Mouse (Mus musculus): ENCODE data around the gene Pgs1. TPM values are rescaled to one million over a fixed set of nuclear protein-coding genes. Genes with fewer than 3 reads are reported as not detected.

The Pgs1 gene
- total RNA-seq, 2 experiments from 2014 or later, result 18.7 to 27.2 TPM

- ATAC-seq (ENCODE audit: poor library complexity, severe bottlenecking), result no peak
Measured at GRCm38 (mm10) chr11:117962228-117963067, 23.6 kb upstream of the Pgs1 start.

DNA sequence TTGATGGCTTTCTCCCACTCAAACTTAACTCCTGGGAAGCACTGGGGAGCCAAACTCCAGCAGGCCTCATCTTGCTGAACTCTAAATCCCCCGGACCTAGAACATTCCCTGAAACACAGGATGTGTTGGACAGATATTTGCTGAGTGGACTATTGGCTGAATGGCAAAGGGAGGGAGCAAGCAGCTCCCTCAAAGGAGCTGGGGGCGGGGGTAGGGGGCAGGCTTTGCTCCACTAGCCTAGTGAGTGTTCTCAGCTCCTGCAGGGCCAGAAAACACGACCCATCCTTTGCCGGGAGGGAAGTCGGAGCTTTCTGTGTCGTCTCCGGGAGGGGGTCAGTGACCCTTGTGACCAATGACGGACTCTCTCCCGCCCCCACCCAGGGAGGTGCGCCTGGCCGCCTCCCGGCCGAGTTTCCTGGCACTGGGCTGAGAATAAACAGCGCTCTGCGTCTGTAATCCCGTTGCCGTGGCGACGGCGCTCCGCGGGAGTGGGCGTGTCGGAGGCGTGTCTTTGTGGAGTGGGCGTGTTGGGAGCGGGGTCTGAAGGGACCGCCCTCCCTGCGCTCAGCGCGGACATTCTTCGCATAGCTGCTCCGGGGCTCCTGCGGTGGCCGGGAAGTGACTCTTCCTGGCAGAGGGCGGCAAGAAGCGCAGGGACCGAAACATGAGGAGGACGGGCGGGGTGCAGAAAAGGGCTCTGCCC is 22.9 kb upstream of the Pgs1 start:
- ATAC-seq (ENCODE audit: poor library complexity, severe bottlenecking), result peak; percentile 87

DNA sequence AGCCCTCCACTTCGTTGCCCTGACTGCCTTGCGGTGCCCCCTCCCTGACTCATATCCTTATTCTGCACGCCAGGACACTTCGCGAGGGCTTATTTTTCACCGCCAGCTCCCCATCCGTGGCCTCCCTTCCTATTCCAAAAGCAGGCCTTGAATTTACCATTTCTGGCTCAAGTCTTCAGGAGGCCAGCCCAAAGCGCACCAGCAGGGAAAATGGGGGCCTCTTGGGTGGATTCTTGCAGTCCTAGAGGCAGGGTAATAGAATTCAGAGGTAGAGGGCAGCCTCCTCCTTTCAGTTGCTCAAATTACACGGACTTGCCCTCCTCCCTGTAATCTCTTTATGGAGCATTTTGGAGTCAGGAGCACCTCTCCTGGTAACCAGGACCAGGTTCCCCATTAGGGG is 22.2 kb upstream of the Pgs1 start:
- ATAC-seq (ENCODE audit: poor library complexity, severe bottlenecking), result no peak; the same call in 1 of the 2 replicates

DNA sequence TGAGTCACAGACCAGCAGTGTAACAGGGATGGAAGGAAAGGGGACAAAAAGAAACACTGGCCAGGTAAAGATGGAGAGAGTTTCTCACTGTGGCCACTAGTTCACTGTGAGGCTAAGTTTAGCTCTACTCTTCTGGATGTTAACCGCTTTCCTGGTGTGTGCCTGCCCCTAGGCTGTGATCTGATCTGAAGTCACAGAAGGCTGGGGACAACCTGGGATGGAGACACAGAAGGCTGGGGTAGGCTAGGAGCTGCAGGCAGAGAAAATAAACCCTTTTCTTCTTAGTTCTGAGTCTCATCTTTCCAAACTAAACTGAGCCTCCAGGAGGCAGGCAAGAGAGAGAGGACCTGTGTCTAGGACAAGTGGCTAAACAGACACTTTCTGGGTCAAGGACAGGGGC is 21.8 kb upstream of the Pgs1 start:
- ATAC-seq (ENCODE audit: poor library complexity, severe bottlenecking), result no peak

- ATAC-seq (ENCODE audit: poor library complexity, severe bottlenecking), result no peak
Measured at GRCm38 (mm10) chr11:117965052-117965451, 21.0 kb upstream of the Pgs1 start.

GRCm38 (mm10) chr11:117965561-117965981 is 20.5 kb upstream of the Pgs1 start:
- ATAC-seq (ENCODE audit: poor library complexity, severe bottlenecking), result no peak

- ATAC-seq (ENCODE audit: poor library complexity, severe bottlenecking), result no peak
Measured at GRCm38 (mm10) chr11:117966506-117967100, 19.5 kb upstream of the Pgs1 start.

GRCm38 (mm10) chr11:117967249-117968015 is 18.7 kb upstream of the Pgs1 start:
- ATAC-seq (ENCODE audit: poor library complexity, severe bottlenecking), result no peak

DNA sequence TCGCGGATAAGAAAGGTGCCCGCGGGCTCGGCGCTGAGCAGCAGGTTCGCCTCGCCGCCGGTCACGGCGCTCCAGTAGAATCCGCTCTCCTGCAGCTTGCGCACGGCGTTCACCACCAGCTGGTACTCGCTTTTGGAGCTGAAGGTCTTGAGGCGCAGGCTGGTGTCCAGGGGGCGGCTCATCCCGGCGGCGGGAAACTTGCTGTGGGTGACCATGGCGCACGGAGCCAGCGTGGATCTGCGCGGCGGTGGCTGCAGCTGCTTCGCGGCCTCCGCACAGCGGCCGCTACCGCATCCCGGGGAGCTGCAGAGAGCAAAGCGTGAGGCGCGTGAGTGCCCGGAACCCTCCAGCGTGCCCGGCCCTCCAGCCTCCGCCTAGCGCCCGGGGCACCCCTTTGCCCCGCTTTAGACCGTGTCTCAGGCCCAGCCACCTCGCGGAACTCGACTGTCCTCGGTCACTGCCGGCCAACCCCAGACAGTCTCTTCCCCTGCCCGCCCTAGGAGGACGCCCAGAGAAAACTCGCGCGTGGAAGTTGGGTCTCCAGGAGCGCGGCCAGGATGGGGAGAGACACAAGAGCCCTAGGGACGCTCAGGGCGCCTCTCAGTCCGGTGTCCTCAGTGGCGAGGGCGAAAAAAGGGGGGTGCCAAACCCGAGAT is 17.9 kb upstream of the Pgs1 start:
- ATAC-seq (ENCODE audit: poor library complexity, severe bottlenecking), result no peak

- no peak for ATAC-seq (ENCODE audit: poor library complexity, severe bottlenecking)
Measured at GRCm38 (mm10) chr11:117968716-117969099, 17.4 kb upstream of the Pgs1 start.

DNA sequence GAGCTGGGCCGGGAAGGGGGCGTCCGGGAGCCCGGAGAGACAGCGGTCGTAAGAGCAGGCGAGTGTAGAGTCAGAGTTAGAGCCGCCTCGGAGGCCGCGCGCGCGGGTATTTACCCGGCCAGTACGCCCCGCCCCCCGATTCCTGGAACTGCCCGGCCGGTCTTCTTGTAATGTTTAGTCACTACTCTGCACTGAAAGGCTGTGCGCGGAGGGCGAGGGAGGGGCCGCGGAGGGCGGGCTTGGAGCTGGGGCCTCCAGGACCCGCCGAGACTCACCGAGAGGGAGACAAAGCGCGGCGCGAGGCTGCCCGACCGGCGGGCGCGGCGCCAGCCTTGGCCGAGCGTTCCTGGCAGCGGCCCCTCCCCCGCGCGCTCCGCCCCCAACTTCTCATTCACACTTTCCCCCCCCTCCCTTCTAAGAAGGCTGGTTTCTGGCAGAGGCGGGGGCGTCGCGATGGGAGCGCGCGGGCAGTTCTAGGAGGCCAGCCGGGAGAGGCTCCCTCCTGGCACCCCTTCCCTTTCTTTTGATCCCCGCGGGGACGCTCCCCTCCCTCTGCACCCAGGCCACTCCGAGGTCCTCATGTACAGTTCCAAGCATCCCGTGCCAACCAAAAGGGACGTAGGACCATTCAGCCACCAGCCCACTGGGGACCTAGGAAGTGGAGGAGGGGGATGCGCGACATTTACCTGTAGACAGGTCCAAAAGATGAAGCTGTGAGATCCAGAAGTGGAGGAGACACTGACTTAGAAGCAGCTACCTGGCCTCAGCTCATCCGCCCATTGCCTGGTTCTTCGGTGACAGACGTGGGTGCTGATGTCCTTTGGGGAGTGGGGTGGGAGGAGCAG is 16.8 kb upstream of the Pgs1 start:
- peak; percentile 71 for ATAC-seq (ENCODE audit: poor library complexity, severe bottlenecking)

DNA sequence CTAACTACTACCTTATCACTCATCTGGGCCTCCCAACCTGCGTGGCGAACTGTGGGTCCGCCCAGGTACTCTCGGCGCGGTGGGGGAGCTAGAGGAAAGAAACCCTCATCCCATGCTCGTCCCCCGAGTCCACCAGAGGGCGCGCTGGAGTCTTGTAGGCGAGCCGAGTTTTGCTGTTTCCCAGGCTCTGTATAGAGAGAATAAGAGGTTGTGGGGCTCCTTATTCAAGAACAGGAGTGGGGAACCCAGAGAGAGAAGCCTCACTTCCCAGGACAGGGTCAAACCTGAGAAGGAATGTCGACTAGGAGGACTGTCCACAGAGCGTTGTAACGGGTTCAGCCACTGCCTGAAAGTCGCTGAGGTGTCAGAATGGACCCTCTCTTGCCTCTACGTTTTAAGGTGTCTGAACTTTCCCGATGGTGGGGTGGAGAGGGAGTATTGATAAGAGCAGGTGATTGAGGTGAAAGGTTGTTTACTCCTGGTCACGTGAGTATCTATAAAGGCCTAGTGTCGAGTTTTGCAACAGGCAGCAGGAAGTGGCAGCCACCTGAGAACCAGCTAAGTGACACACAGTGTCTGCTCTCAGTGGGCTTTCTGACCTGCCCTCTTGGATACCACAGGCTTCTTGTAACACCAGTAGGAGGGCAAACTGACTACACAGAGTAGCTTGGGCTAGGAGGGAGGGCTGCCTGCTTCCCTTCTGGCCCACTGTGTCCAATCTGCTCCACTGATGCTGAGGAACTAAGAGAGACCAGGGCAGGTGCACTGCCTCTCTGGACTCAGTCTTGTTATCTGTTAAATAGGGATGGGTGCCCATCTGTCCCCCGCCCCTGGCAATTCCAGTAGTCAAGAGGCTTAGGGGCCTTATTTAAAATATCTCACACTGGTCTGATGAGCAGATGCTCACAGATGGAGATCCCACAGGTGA is 15.9 kb upstream of the Pgs1 start, which contains the start of gene Socs3:
TSS of gene Socs3 (minus strand) at position 103 of the 928 bp plus-strand sequence.
- peak; percentile 57 for ATAC-seq (ENCODE audit: poor library complexity, severe bottlenecking)

DNA sequence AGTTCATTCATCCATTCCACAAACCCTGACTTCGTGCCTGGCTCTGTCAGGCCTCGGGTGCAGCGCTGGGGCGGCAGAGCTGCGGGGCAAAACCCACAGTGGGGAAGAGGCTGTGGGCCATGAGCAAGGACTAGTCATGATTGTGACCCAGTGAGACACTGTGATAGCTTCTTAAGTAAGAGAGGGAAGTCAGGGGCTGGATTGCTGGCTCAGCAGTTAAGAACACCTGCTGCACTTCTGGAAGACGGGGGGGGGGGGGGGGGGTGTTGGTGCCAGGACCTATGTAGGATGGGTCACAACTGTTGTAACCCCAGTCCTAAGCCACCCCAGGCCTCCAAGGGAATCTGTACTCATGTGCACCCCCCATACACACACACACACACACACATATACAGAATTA is 15.0 kb upstream of the Pgs1 start:
- ATAC-seq (ENCODE audit: poor library complexity, severe bottlenecking), result no peak

GRCm38 (mm10) chr11:117971646-117972242 is 14.3 kb upstream of the Pgs1 start:
- ATAC-seq (ENCODE audit: poor library complexity, severe bottlenecking), result no peak

DNA sequence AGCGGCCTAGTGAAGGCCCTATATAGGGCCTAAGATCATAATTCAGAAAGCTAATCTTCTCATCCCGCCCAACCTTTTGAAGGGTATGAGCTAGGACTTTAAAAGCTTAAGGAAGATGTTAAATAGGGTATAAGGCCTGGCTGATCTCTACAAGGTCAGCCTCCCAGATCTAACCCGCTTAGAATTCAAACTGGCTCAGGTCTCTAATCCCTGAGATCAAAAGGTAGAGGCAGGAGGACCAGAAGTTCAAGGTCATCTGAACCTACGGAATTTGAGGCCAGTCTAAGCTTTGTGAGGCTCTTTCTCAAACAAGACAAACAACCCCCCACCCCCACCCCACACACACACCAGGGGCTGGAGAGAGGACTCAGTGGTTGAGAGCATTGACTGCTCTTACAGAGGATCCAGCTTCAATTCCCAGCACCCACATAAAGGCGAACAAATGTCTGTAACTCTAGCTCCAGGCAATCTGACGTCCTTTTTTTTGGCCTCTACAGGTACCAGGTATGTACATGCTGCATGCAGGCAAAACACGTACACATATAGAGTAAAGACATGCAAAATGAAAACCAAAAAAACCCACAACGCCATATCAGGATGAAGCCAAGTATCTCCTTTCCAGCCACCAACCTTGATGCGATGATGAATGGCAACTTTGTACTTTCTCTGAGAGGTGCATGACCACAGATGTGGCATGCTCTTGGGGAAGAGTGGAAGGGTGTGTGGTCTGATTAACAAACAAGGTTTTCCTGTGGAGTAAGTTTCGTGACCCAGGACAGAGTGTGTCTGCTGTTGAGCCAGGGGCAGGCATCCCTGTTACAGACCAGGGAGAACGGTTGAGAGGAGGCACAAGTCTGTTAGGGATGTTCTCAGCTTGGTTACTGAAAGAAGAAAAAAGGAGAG is 13.2 kb upstream of the Pgs1 start:
- no peak for ATAC-seq (ENCODE audit: poor library complexity, severe bottlenecking)

DNA sequence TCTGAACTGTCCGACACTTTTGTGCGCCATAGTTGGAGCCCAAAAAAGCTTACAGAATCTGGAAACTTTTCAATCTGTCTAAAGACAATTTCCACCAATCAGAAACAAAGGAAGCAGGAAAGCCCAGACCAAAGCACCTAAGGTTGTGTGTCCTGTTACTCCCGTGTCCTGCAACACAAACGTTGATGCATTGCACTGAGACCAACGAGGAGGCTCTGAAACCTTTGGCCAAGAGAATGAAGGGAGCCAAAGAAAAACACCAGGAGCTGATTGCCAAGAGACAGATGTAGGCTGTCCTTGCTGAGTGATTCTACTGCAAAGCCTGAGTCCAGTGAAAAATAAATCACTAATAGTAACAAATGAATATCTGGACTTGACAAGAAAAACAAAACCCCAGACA is 12.5 kb upstream of the Pgs1 start:
- no peak for ATAC-seq (ENCODE audit: poor library complexity, severe bottlenecking)
